Mouse (Mus musculus) forebrain, embryonic 15.5 days (tissue): Measurements from ENCODE around the gene Ndufc2. TPM values are rescaled to one million over a fixed set of nuclear protein-coding genes. Genes with fewer than 3 reads are reported as not detected.
A peak's percentile ranks its signal among the peaks of the same experiment; 100 is the strongest.

Source experiments
- ATAC-seq: fragments of 200-750 bp; cut with Nextera tagmentation; replicated peaks from 2 replicates; pipeline ENCODE4 v1.8.0; 2017; ENCODE audit warnings: mild to moderate bottlenecking, moderate TSS enrichment, moderate library complexity
- H3K27ac ChIP-seq: fragments of 300-500 bp; sonication (generic); replicated peaks from 2 replicates; pipeline ENCODE4 v1.5.1; 2015; ENCODE audit warnings: mild to moderate bottlenecking, inconsistent platforms
- H3K27me3 ChIP-seq: fragments of 300-500 bp; sonication (generic); 2 replicates; pipeline ENCODE4 v1.6.1; 2015; ENCODE audit warnings: inconsistent platforms
- H3K36me3 ChIP-seq: fragments of 300-500 bp; sonication (generic); 2 replicates; pipeline ENCODE4 v1.6.1; 2015; ENCODE audit warnings: mild to moderate bottlenecking, inconsistent platforms
- H3K4me1 ChIP-seq: fragments of 300-500 bp; sonication (generic); 2 replicates; pipeline ENCODE4 v1.6.1; 2015; ENCODE audit warnings: inconsistent platforms
- H3K4me2 ChIP-seq: fragments of 300-500 bp; sonication (generic); replicated peaks from 2 replicates; pipeline ENCODE4 v1.6.1; 2015; ENCODE audit warnings: mild to moderate bottlenecking, inconsistent platforms
- H3K4me3 ChIP-seq: fragments of 300-500 bp; sonication (generic); 2 replicates; pipeline ENCODE4 v1.5.1; 2015; ENCODE audit warnings: mild to moderate bottlenecking, inconsistent platforms
- H3K9ac ChIP-seq: fragments of 300-500 bp; sonication (generic); replicated peaks from 2 replicates; pipeline ENCODE4 v1.6.1; 2015; ENCODE audit warnings: mild to moderate bottlenecking, inconsistent platforms
- H3K9me3 ChIP-seq: fragments of 300-500 bp; sonication (generic); 2 replicates; pipeline ENCODE4 v1.6.1; 2016; ENCODE audit warnings: inconsistent platforms
- WGBS: fragments of 180-500 bp; shearing (Covaris S2); methylation state at CpG from one replicate; pipeline ENCODE4 v1.1.7; 2015; ENCODE audit warnings: mixed read lengths; 5-methylcytosine and 5-hydroxymethylcytosine counted together
- polyA plus RNA-seq: library from polyadenylated mRNA; unstranded; fragments of >200 nt; fragmentation: Nextera tagmentation; extraction: Ambion mirVana; gene quantifications from 2 replicates; pipeline ENCODE4 v1.2.1, GENCODE M21; 2015

The Ndufc2 gene
- polyA plus RNA-seq, 1 experiment from 2014 or later, result 460 TPM

- H3K27ac ChIP-seq, result no peak overlapping the region
- H3K9me3 ChIP-seq, result no peaks in the 10 kb centered on the region
- H3K36me3 ChIP-seq, result no peaks in the 10 kb centered on the region
- no peak for ATAC-seq
- H3K27me3 ChIP-seq, result no peaks in the 10 kb centered on the region
- no peak overlapping the region for H3K9ac ChIP-seq
- 71% methylated on average over 1 of the region's 1 CpGs for WGBS
- H3K4me2 ChIP-seq, result no peak overlapping the region
- no peak overlapping the region for H3K4me3 ChIP-seq
- H3K4me1 ChIP-seq, result peaks cover 3% of the 10 kb centered on the region
These were observed 33.9 kb upstream of the Ndufc2 start for GRCm38 (mm10) chr7:97365887-97366286.

DNA sequence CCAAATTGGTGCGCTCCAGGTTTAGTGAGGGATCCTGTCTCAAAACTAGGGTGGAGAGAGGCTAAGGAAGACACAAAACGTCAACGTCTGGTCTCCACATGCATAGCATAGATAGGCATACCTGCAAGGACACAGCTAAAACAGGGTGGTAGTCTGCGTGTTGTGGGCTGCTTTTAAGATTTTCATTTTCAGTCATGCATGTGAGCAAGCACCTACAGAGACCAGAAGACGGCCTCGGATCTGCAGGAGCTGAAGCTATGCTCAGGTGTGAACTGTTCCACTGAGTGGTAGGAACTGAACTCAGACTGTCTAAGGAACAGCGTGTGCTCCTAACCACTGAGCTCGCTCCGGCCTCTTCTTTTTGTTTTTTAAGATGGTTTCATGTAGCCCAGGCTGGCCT lies 24.7 kb upstream of the Ndufc2 start:
- ATAC-seq, result no peak
- peaks cover 15% of the 10 kb centered on the region for H3K4me1 ChIP-seq
- peaks cover 48% of the 10 kb centered on the region for H3K36me3 ChIP-seq
- no peaks in the 10 kb centered on the region for H3K27me3 ChIP-seq
- H3K4me2 ChIP-seq, result no peak overlapping the region
- no peak overlapping the region for H3K9ac ChIP-seq
- H3K4me3 ChIP-seq, result no peak overlapping the region
- 96% methylated on average over 9 of the region's 9 CpGs for WGBS
- no peak overlapping the region for H3K27ac ChIP-seq
- no peaks in the 10 kb centered on the region for H3K9me3 ChIP-seq

GRCm38 (mm10) chr7:97375906-97376305 lies 23.9 kb upstream of the Ndufc2 start:
- Histone ChIP-seq H3K9me3 (no peaks in the 10 kb centered on the region), H3K4me2 (no peak overlapping the region), H3K4me3 (no peak overlapping the region), H3K27ac (no peak overlapping the region), H3K4me1 (peaks cover 13% of the 10 kb centered on the region), H3K36me3 (peaks cover 52% of the 10 kb centered on the region), H3K27me3 (no peaks in the 10 kb centered on the region), H3K9ac (no peak overlapping the region)
- WGBS, result 77% methylated on average over 2 of the region's 2 CpGs
- ATAC-seq, result no peak

- Histone ChIP-seq H3K9me3 (no peaks in the 10 kb centered on the region), H3K9ac (no peak overlapping the region), H3K4me1 (no peaks in the 10 kb centered on the region), H3K36me3 (peaks cover 74% of the 10 kb centered on the region), H3K4me2 (no peak overlapping the region), H3K27ac (no peak overlapping the region), H3K27me3 (no peaks in the 10 kb centered on the region), H3K4me3 (no peak overlapping the region)
- WGBS, result 92% methylated on average over 5 of the region's 5 CpGs
- no peak for ATAC-seq
These were observed 20.5 kb upstream of the Ndufc2 start for GRCm38 (mm10) chr7:97379304-97379703.

- 91% methylated on average over 5 of the region's 5 CpGs for WGBS
- ATAC-seq, result no peak
- no peak overlapping the region for H3K4me3 ChIP-seq
- H3K27me3 ChIP-seq, result no peaks in the 10 kb centered on the region
- no peaks in the 10 kb centered on the region for H3K9me3 ChIP-seq
- H3K4me2 ChIP-seq, result no peak overlapping the region
- H3K4me1 ChIP-seq, result no peaks in the 10 kb centered on the region
- no peak overlapping the region for H3K9ac ChIP-seq
- H3K36me3 ChIP-seq, result peaks cover 76% of the 10 kb centered on the region
- H3K27ac ChIP-seq, result no peak overlapping the region
These were observed 19.2 kb upstream of the Ndufc2 start for GRCm38 (mm10) chr7:97380500-97381123.

DNA sequence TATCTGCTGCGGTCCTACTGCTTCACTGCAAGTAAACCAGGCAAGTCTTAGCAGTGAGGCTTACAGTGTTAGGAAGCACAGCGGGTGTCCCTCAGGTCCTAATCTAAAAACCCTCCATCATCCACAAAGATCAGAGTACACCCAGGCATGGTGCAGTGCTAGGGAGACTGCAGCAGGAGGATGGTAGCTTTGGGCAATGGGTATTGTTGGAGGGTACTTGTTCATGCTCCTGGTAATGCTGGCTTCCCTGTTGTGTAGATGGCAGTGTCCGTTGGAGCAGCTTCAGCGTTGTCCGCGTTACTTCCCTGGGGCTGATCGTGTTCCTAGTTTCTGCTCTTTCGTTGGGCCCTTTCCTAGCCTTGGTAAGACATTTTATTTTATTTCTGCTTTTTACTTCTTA lies 17.1 kb upstream of the Ndufc2 start:
- ATAC-seq, result no peak
- WGBS, result 96% methylated on average over 8 of the region's 8 CpGs
- Histone ChIP-seq H3K27me3 (no peaks in the 10 kb centered on the region), H3K9me3 (no peaks in the 10 kb centered on the region), H3K36me3 (peaks cover 62% of the 10 kb centered on the region), H3K27ac (no peak overlapping the region), H3K9ac (no peak overlapping the region), H3K4me3 (no peak overlapping the region), H3K4me2 (no peak overlapping the region), H3K4me1 (peaks cover 15% of the 10 kb centered on the region)

DNA sequence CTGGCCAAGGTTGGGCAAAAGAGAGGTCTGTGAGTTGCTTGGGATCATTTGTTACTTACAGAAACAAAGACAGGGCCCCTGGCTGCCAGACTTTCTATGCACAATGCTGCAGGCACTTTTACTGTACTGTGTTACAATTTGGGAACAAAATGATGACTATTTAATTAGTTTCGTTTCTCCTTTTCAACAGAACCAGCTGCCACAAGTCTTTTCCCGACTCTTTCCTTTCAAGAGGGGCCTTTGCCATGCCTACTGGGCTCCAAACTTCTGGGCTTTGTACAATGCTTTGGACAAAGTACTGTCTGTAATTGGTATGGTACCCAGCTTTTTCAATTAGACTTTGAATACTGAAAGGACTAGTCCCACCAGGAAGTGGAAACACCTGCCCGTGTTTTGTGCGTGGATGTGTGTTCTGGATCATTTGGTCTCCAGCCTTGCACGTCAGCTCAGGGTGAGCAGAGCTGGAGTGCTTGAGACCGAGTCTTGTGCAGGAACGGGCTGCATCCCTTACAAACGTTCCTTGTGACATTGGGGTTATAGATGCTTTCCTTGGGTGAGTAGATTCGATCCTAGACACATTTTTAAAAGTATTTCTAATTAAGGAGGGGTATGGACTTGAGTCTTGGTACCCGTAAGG lies 16.2 kb upstream of the Ndufc2 start:
- no peak overlapping the region for H3K9ac ChIP-seq
- 69% methylated on average over 10 of the region's 10 CpGs for WGBS
- ATAC-seq, result no peak
- H3K4me2 ChIP-seq, result no peak overlapping the region
- H3K9me3 ChIP-seq, result no peaks in the 10 kb centered on the region
- H3K36me3 ChIP-seq, result peaks cover 60% of the 10 kb centered on the region
- H3K27ac ChIP-seq, result no peak overlapping the region
- H3K27me3 ChIP-seq, result no peaks in the 10 kb centered on the region
- H3K4me1 ChIP-seq, result peaks cover 18% of the 10 kb centered on the region
- H3K4me3 ChIP-seq, result no peak overlapping the region

- WGBS, result 89% methylated on average over 7 of the region's 7 CpGs
- Histone ChIP-seq H3K27ac (peak overlapping the region; percentile 83), H3K27me3 (no peaks in the 10 kb centered on the region), H3K9me3 (no peaks in the 10 kb centered on the region), H3K4me1 (peaks cover 21% of the 10 kb centered on the region), H3K9ac (no peak overlapping the region), H3K36me3 (peaks cover 44% of the 10 kb centered on the region), H3K4me3 (no peak overlapping the region), H3K4me2 (no peak overlapping the region)
- no peak for ATAC-seq
These were observed 13.5 kb upstream of the Ndufc2 start for GRCm38 (mm10) chr7:97386106-97386805.

GRCm38 (mm10) chr7:97386806-97387370 lies 12.9 kb upstream of the Ndufc2 start:
- Histone ChIP-seq H3K9ac (no peak overlapping the region), H3K36me3 (peaks cover 40% of the 10 kb centered on the region), H3K9me3 (no peaks in the 10 kb centered on the region), H3K27me3 (no peaks in the 10 kb centered on the region), H3K4me3 (no peak overlapping the region), H3K4me1 (peaks cover 25% of the 10 kb centered on the region), H3K4me2 (no peak overlapping the region), H3K27ac (peak overlapping the region; percentile 83)
- WGBS, result 51% methylated on average over 5 of the region's 5 CpGs
- peak; percentile 84 for ATAC-seq

- no peak overlapping the region for H3K4me3 ChIP-seq
- no peaks in the 10 kb centered on the region for H3K27me3 ChIP-seq
- no peaks in the 10 kb centered on the region for H3K9me3 ChIP-seq
- no peak overlapping the region for H3K9ac ChIP-seq
- no peak overlapping the region for H3K4me2 ChIP-seq
- peaks cover 35% of the 10 kb centered on the region for H3K36me3 ChIP-seq
- H3K4me1 ChIP-seq, result peaks cover 29% of the 10 kb centered on the region
- WGBS, result 88% methylated on average over 8 of the region's 8 CpGs
- no peak for ATAC-seq
- peak overlapping the region; percentile 83 for H3K27ac ChIP-seq
These were observed 12.1 kb upstream of the Ndufc2 start for GRCm38 (mm10) chr7:97387561-97388147.

DNA sequence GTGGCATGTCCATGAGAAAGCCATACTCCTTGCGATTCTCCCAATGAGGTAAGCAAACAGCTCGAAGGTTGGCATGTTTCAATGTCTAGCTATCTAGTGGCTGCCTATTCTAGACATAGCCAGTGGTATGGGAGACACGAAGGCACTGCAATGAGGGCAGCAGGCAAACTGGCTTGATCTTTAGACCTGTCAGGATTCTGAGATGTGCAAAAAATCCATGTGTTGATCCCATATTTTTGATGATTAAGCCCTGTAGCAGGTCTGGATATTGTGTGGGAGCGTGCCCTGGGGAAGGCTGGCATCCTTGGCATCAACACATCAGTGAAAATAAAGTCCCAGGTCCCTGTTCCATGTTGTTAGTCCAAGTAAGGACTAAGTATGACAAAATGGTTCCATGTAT lies 11.3 kb upstream of the Ndufc2 start:
- Histone ChIP-seq H3K9ac (no peak overlapping the region), H3K27me3 (no peaks in the 10 kb centered on the region), H3K4me3 (no peak overlapping the region), H3K36me3 (peaks cover 27% of the 10 kb centered on the region), H3K9me3 (no peaks in the 10 kb centered on the region), H3K4me1 (peaks cover 29% of the 10 kb centered on the region), H3K27ac (no peak overlapping the region; the same call in 1 of the 2 replicates), H3K4me2 (no peak overlapping the region)
- ATAC-seq, result no peak
- WGBS, result 96% methylated on average over 4 of the region's 4 CpGs
